Comparison of ENCODE assay signal across 27 mouse cellular contexts in the genomic region with DNA sequence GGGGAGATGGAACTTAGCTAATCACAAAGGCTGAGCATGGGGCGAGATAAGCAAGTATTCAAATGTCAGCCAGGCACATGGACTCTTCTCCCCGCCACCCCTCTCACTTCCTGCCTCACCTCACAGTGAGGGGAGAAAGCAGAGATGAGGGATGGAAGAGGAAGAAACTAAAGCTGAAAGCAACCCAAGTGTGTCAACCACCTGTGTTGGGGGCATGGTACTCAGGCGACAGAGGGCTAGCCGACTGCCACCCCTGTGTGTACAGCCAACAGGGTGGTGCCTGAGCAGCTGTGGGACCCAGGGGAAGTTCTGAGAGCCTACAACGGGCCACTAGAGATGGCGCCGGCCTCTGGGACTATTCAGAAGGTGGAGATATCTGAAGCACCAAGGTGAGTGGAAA.
"Had no signal": no experiment of that assay in that cellular context is flagged by ENCODE, and none has a peak within 500 bp of the region (broad histone marks: within the 10 kb centered on the region; RNA-seq: fewer than 3 reads in every experiment).

No protein-coding gene starts in this region.

- H3K4me1 ChIP-seq: intestine, embryonic 15.5 days; limb, embryonic 15.5 days; liver, embryonic 12.5 days had no signal

- H3K9me3 ChIP-seq: heart, embryonic 10.5 days; heart, embryonic 12.5 days; hindbrain, embryonic 10.5 days; hindbrain, embryonic 12.5 days; intestine, embryonic 15.5 days; kidney, embryonic 15.5 days; limb, embryonic 13.5 days; limb, embryonic 15.5 days; liver, embryonic 12.5 days had no signal

- H3K4me3 ChIP-seq: gastrocnemius, adult 2 months; heart, embryonic 10.5 days; heart, embryonic 12.5 days; hindbrain, embryonic 10.5 days; hindbrain, embryonic 12.5 days; intestine, embryonic 15.5 days; kidney, embryonic 15.5 days; limb, embryonic 13.5 days; limb, embryonic 15.5 days; liver, embryonic 12.5 days had no signal

- DNase-seq: gastrocnemius, adult 2 months; gastrocnemius, postnatal 10 days; gastrocnemius, postnatal 25 days; heart, adult 18-20 months; heart, postnatal 10 days; heart, postnatal 4 days; kidney, adult 18-20 months; kidney, adult 9 months; kidney, postnatal 14 days; kidney, postnatal 36 days; layer of hippocampus, adult 9-11 months; layer of hippocampus, postnatal 36 days; left cerebral cortex, postnatal 4 days had no signal

- H3K27me3 ChIP-seq: hindbrain, embryonic 12.5 days; intestine, embryonic 15.5 days; kidney, embryonic 15.5 days; limb, embryonic 13.5 days; limb, embryonic 15.5 days; liver, embryonic 12.5 days had no signal

- H3K4me2 ChIP-seq: heart, embryonic 12.5 days; hindbrain, embryonic 12.5 days; hindbrain, embryonic 14.5 days; intestine, embryonic 15.5 days; kidney, embryonic 15.5 days; limb, embryonic 13.5 days; limb, embryonic 15.5 days; liver, embryonic 12.5 days had no signal

- H3K36me3 ChIP-seq: heart, embryonic 10.5 days; heart, embryonic 12.5 days; hindbrain, embryonic 10.5 days; hindbrain, embryonic 12.5 days; intestine, embryonic 15.5 days; kidney, embryonic 15.5 days; limb, embryonic 13.5 days; limb, embryonic 15.5 days; liver, embryonic 12.5 days had no signal

- H3K9ac ChIP-seq: heart, embryonic 12.5 days; hindbrain, embryonic 12.5 days; hindbrain, embryonic 14.5 days; intestine, embryonic 15.5 days; kidney, embryonic 15.5 days; limb, embryonic 13.5 days; limb, embryonic 15.5 days; liver, embryonic 12.5 days had no signal

- H3K27ac ChIP-seq: gastrocnemius, adult 2 months; heart, embryonic 10.5 days; hindbrain, embryonic 10.5 days; hindbrain, embryonic 12.5 days; hindbrain, embryonic 14.5 days; intestine, embryonic 15.5 days; kidney, embryonic 15.5 days; kidney, postnatal 0 days; limb, embryonic 13.5 days; limb, embryonic 15.5 days; liver, embryonic 12.5 days had no signal

- ATAC-seq: hindbrain, embryonic 16.5 days; inflammation-experienced regulatory T-cells, adult 6 months; intestine, embryonic 15.5 days; intestine, postnatal 0 days; liver, embryonic 12.5 days had no signal
